Mouse (Mus musculus) liver, embryonic 16.5 days (tissue): ENCODE measurements around the gene Atg16l2. TPM values are rescaled to one million over a fixed set of nuclear protein-coding genes. Genes with fewer than 3 reads are reported as not detected.

ENCODE experiments used
- ATAC-seq: fragments of 200-750 bp; cut with Nextera tagmentation; 2 replicates; pipeline ENCODE4 v1.8.0; 2017; ENCODE audit warnings: low read depth, mild to moderate bottlenecking, moderate number of reproducible peaks, moderate library complexity
- H3K27ac ChIP-seq: fragments of 300-500 bp; sonication (generic); 2 replicates; pipeline ENCODE4 v1.5.1; 2014; ENCODE audit warnings: mild to moderate bottlenecking, low read length
- H3K27me3 ChIP-seq: fragments of 300-500 bp; sonication (generic); 2 replicates; pipeline ENCODE4 v1.6.1; 2014; ENCODE audit warnings: low read depth, low read length, mixed read lengths; ENCODE audit not compliant: control insufficient read depth, insufficient read depth
- H3K36me3 ChIP-seq: fragments of 300-500 bp; sonication (generic); 2 replicates; pipeline ENCODE4 v1.6.1; 2014; ENCODE audit warnings: mild to moderate bottlenecking; ENCODE audit not compliant: control insufficient read depth, insufficient read depth
- H3K4me1 ChIP-seq: fragments of 300-500 bp; sonication (generic); 2 replicates; pipeline ENCODE4 v1.6.1; 2014; ENCODE audit warnings: low read depth, low read length, mixed read lengths; ENCODE audit not compliant: control insufficient read depth
- H3K4me2 ChIP-seq: fragments of 300-500 bp; sonication (generic); 2 replicates; pipeline ENCODE4 v1.6.1; 2014; ENCODE audit warnings: low read depth, low read length, mixed read lengths
- H3K4me3 ChIP-seq: fragments of 300-500 bp; sonication (generic); 2 replicates; pipeline ENCODE4 v1.5.1; 2014; ENCODE audit warnings: low read depth, mild to moderate bottlenecking, low read length
- H3K9ac ChIP-seq: fragments of 300-500 bp; sonication (generic); 2 replicates; pipeline ENCODE4 v1.6.1; 2014; ENCODE audit warnings: low read depth, low read length
- H3K9me3 ChIP-seq: fragments of 300-500 bp; sonication (generic); replicated peaks from 2 replicates; pipeline ENCODE4 v1.6.1; 2016; ENCODE audit warnings: low read length; ENCODE audit not compliant: control insufficient read depth
- WGBS: fragments of 180-500 bp; shearing (Covaris S2); extraction: QIAGEN DNeasy Blood & Tissue Kit; methylation state at CpG from one replicate; pipeline ENCODE4 v1.1.7; 2014; ENCODE audit not compliant: insufficient replicate concordance; 5-methylcytosine and 5-hydroxymethylcytosine counted together
- polyA plus RNA-seq: library from polyadenylated mRNA; unstranded; fragments of >200 nt; fragmentation: Nextera tagmentation; extraction: Ambion mirVana; gene quantifications from 2 replicates; pipeline ENCODE4 v1.2.1, GENCODE M21; 2015

The Atg16l2 gene
- polyA plus RNA-seq, 1 experiment from 2014 or later = 7.2 TPM

GRCm38 (mm10) chr7:101291641-101292040, 10.4 kb downstream of the Atg16l2 start:
- Histone ChIP-seq H3K9ac (no peak overlapping the region), H3K4me2 (no peak overlapping the region), H3K36me3 (no peaks in the 10 kb centered on the region), H3K4me3 (no peak overlapping the region), H3K27me3 (no peaks in the 10 kb centered on the region; the same call in 1 of the 2 replicates), H3K9me3 (no peaks in the 10 kb centered on the region), H3K4me1 (peaks cover 4% of the 10 kb centered on the region), H3K27ac (no peak overlapping the region)
- ATAC-seq = no peak
- 82% methylated on average over 8 of the region's 8 CpGs for WGBS

- Histone ChIP-seq H3K36me3 (no peaks in the 10 kb centered on the region), H3K27ac (no peak overlapping the region), H3K9me3 (no peaks in the 10 kb centered on the region), H3K4me1 (no peaks in the 10 kb centered on the region), H3K4me3 (no peak overlapping the region), H3K9ac (no peak overlapping the region), H3K4me2 (no peak overlapping the region), H3K27me3 (no peaks in the 10 kb centered on the region; the same call in 1 of the 2 replicates)
- ATAC-seq = no peak
- 66% methylated on average over 5 of the region's 5 CpGs for WGBS
Observed at GRCm38 (mm10) chr7:101291211-101291610, 10.8 kb downstream of the Atg16l2 start.

DNA sequence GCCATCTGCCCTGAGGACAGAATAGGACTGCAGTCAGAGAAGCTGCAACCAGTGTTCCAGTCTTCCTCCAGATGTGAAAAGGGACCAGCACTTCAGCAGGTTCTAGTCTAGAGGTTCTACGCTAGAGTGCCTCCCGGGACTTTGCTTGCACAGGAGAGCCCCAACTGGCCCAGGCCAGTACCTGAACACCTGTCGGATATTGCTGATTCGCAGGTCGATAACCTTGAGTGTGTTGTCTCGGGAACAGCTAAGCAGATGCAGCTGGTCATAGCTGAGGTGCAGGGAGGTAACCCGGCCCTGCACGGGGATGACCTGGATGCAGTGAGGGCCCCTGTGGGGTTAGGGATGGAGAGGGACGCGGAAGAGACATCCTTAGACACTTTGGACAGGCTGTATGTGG, 11.7 kb downstream of the Atg16l2 start:
- WGBS = 79% methylated on average over 10 of the region's 10 CpGs

GRCm38 (mm10) chr7:101288436-101288835, 13.6 kb downstream of the Atg16l2 start:
- Histone ChIP-seq H3K9ac (no peak overlapping the region), H3K4me1 (no peaks in the 10 kb centered on the region), H3K9me3 (no peaks in the 10 kb centered on the region), H3K36me3 (no peaks in the 10 kb centered on the region), H3K27me3 (no peaks in the 10 kb centered on the region), H3K4me3 (no peak overlapping the region), H3K4me2 (no peak overlapping the region), H3K27ac (no peak overlapping the region)
- no peak for ATAC-seq
- WGBS = 41% methylated on average over 4 of the region's 4 CpGs

More for the DNA sequence above, 11.7 kb downstream of the Atg16l2 start:
- ATAC-seq = no peak
- no peak overlapping the region for H3K4me2 ChIP-seq
- H3K27me3 ChIP-seq = no peaks in the 10 kb centered on the region
- no peak overlapping the region for H3K4me3 ChIP-seq
- no peaks in the 10 kb centered on the region for H3K36me3 ChIP-seq
- no peaks in the 10 kb centered on the region for H3K9me3 ChIP-seq
- H3K9ac ChIP-seq = no peak overlapping the region
- H3K4me1 ChIP-seq = no peaks in the 10 kb centered on the region
- H3K27ac ChIP-seq = no peak overlapping the region

DNA sequence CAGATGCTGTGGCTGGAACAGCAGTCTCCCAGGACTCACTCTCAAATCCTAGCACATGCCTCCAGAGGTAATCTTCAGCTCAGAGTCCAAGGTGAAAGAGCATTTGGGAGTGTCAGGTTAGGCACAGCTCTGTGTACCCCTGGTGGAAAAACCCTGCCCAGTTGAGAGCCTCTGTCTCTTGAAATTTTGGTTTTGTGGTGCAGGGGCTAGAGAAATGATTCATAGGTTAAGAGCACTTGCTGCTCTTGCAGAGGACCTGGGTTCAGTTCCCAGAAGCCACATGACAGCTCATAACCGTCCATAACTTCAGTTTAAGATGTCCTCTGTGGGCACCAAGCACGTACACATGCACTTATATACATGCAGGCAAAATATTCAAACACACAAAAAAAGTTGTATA, 14.2 kb downstream of the Atg16l2 start:
- H3K27ac ChIP-seq = no peak overlapping the region
- no peaks in the 10 kb centered on the region for H3K9me3 ChIP-seq
- 60% methylated on average over 2 of the region's 2 CpGs for WGBS
- H3K36me3 ChIP-seq = no peaks in the 10 kb centered on the region
- no peaks in the 10 kb centered on the region for H3K27me3 ChIP-seq
- ATAC-seq = no peak
- no peak overlapping the region for H3K4me2 ChIP-seq
- H3K9ac ChIP-seq = no peak overlapping the region
- no peaks in the 10 kb centered on the region for H3K4me1 ChIP-seq
- no peak overlapping the region for H3K4me3 ChIP-seq

DNA sequence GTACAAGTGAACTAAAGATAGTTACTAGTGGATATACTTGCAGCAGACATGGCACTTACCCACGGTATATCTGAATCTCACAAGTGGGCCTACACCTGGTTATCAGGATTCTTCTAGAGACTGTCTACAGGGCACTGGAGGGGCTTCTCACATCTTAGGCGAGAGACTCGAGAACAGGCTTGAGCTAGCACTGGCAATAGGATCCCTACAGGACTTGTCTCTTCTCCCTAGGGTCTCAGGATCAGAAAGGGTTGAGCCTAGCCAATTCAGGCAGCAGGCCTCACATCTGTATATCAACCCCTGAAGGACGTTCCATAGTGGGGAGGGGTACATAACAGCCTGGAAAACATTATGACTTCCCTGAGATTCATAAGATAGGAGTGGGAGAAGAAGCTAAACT, 15.2 kb downstream of the Atg16l2 start:
- 69% methylated on average over 4 of the region's 4 CpGs for WGBS

GRCm38 (mm10) chr7:101284504-101284903, 17.5 kb downstream of the Atg16l2 start:
- Histone ChIP-seq H3K27ac (no peak overlapping the region), H3K9me3 (no peaks in the 10 kb centered on the region), H3K27me3 (no peaks in the 10 kb centered on the region), H3K4me1 (no peaks in the 10 kb centered on the region), H3K36me3 (no peaks in the 10 kb centered on the region; the same call in 1 of the 2 replicates), H3K4me2 (no peak overlapping the region), H3K9ac (no peak overlapping the region), H3K4me3 (no peak overlapping the region)
- 70% methylated on average over 1 of the region's 1 CpGs for WGBS
- no peak for ATAC-seq

More for the DNA sequence above, 15.2 kb downstream of the Atg16l2 start:
- Histone ChIP-seq H3K4me3 (no peak overlapping the region), H3K9ac (no peak overlapping the region), H3K27ac (no peak overlapping the region), H3K36me3 (no peaks in the 10 kb centered on the region; the same call in 1 of the 2 replicates), H3K4me2 (no peak overlapping the region), H3K4me1 (no peaks in the 10 kb centered on the region), H3K9me3 (no peaks in the 10 kb centered on the region), H3K27me3 (no peaks in the 10 kb centered on the region)
- ATAC-seq = no peak

DNA sequence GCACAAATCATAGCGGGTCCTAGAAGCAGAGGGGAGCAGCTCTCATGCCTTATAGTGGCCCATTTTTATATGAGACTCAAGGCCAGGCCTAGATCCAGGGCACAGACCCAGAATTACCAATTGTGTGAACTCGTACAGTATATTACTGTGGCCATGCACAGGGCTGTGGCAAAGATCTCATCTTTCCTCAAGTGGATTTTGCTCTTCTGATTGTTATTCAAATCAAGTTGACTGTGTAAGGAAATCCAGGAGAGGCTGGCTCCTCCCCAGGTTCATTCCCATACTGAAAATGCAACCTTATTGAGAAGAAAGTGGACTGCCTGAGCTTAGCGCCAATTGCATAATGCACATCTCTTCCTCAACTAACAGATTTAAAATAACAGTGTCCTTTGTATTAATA, 19.3 kb downstream of the Atg16l2 start:
- Histone ChIP-seq H3K27me3 (no peaks in the 10 kb centered on the region), H3K27ac (no peak overlapping the region), H3K4me2 (no peak overlapping the region), H3K9me3 (no peaks in the 10 kb centered on the region), H3K9ac (no peak overlapping the region), H3K4me3 (no peak overlapping the region), H3K4me1 (no peaks in the 10 kb centered on the region), H3K36me3 (no peaks in the 10 kb centered on the region; the same call in 1 of the 2 replicates)
- ATAC-seq = no peak
- WGBS = 70% methylated on average over 3 of the region's 3 CpGs

- Histone ChIP-seq H3K4me2 (peak overlapping the region; percentile 17; the same call in 1 of the 2 replicates), H3K4me3 (no peak overlapping the region), H3K27me3 (no peaks in the 10 kb centered on the region), H3K9me3 (no peaks in the 10 kb centered on the region), H3K27ac (no peak overlapping the region), H3K4me1 (peaks cover 10% of the 10 kb centered on the region), H3K36me3 (no peaks in the 10 kb centered on the region; the same call in none of the 2 replicates), H3K9ac (no peak overlapping the region)
- ATAC-seq = peak; percentile 85
- 59% methylated on average over 8 of the region's 8 CpGs for WGBS
Observed at GRCm38 (mm10) chr7:101272466-101273160, 29.4 kb downstream of the Atg16l2 start.
